Mouse (Mus musculus) adrenal gland, adult (tissue): Measurements from ENCODE around the gene Ulk4.
A peak's percentile ranks its signal among the peaks of the same experiment; 100 is the strongest.

Source experiments
- DNase-seq, 2 experiments: peaks; one replicate each; pipeline ENCODE4 v3.0.0; 2022 to 2023; ENCODE audit warnings: low spot score in 1 of 2; ENCODE audit not compliant: inconsistent age in 2 of 2

Gene Ulk4

DNA sequence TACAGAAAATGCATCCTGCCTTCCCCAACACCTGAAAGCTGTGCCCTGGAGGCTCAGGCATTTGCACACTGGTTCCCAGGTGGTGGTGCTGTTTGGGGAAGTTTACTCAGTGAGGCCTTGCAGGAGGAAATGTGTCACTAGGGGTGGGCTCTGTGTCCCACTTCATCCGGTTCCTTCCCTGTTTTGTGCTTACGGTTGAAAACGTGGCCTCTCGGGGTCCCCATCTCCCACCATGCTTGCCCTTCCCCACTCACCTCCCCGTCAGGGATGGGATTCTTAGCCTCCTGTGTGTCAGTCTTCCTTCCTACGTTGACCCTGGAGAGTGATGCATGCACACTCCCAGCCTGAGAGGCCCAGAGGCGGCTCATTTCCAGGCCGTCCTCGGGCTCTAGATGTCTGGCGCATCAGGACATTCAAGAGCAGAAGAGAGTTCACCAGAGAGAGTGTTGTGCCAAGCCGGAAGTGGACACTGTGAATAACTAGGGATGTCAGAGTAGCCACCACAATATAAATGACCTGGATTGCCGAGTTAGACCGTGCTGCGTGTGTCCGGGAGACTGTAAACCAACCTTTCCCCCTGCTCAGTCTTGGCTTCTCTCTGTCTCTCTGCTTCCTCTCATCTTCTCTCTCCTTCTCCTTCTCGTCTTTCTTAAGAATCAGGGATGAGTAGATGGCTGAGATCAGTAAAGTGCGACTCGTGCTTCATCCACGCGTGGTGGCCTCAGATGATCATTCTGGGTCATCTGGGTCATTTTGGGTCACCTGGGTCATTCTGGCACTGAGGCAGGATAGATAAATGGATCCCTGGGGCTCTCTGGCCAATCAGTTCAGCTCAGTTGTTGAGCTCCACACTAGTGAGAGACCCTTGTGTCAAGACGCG, 24.3 kb upstream of the Ulk4 start:
- DNase-seq: no peak

- peak in 1 of 2 experiments; percentile 30 for DNase-seq
These were observed 23.1 kb upstream of the Ulk4 start for GRCm38 (mm10) chr9:121299976-121300570.

- no peak for DNase-seq
These were observed 22.3 kb upstream of the Ulk4 start for GRCm38 (mm10) chr9:121299223-121299755.

- peak in 1 of 2 experiments; percentile 69 for DNase-seq
These were observed 21.6 kb upstream of the Ulk4 start for GRCm38 (mm10) chr9:121298411-121299091.

GRCm38 (mm10) chr9:121298065-121298398, 21.0 kb upstream of the Ulk4 start:
- DNase-seq: peak in 1 of 2 experiments; percentile 89

GRCm38 (mm10) chr9:121297171-121298064, 20.4 kb upstream of the Ulk4 start, which contains the start of gene Trak1:
Trak1 (plus strand) TSS chr9:121297502.
- peak; percentile 75 to 94 for DNase-seq

DNA sequence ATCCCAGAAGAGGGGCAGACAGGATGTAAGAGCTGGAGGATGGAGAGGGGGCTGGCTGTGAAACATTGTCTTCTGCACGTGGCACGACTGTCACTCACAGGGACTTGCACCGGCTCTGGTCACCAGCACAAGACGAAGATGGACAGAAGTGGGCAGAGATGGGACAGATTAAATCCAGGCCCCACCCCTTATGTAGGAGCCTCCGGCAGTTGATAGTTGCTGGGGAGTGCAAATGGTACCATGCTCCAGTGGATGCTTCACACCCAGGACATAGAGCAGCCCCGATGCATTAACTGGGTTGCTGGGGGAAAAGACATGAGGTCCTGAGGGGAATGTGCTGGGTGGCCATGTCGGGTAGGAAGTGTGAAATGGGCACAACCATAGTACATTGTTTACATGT, 18.2 kb upstream of the Ulk4 start:
- DNase-seq: peak in 1 of 2 experiments; percentile 19

- DNase-seq: peak in 1 of 2 experiments; percentile 18
These were observed 16.2 kb upstream of the Ulk4 start for GRCm38 (mm10) chr9:121293187-121293586.

DNA sequence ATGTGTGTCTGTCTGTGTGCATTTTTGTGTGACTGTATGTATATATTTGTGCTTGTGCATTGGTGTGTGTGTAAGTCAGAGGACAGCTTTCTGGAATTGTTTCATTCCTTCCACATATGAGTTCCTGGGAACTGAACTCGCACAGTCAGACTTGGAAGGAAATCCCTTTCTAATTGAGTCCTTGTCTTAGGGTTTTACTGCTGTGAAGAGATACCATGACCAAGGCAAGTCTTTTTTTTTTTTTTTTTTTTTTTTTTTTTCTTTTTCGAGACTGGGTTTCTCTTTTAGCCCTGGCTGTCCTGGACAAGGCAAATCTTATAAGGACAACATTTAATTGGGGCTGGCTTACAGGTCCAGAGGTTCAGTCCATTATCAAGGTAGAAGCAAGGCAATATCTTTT, 14.3 kb upstream of the Ulk4 start:
- DNase-seq: no peak

- DNase-seq: no peak
These were observed 9.4 kb upstream of the Ulk4 start for GRCm38 (mm10) chr9:121286325-121286901.

DNA sequence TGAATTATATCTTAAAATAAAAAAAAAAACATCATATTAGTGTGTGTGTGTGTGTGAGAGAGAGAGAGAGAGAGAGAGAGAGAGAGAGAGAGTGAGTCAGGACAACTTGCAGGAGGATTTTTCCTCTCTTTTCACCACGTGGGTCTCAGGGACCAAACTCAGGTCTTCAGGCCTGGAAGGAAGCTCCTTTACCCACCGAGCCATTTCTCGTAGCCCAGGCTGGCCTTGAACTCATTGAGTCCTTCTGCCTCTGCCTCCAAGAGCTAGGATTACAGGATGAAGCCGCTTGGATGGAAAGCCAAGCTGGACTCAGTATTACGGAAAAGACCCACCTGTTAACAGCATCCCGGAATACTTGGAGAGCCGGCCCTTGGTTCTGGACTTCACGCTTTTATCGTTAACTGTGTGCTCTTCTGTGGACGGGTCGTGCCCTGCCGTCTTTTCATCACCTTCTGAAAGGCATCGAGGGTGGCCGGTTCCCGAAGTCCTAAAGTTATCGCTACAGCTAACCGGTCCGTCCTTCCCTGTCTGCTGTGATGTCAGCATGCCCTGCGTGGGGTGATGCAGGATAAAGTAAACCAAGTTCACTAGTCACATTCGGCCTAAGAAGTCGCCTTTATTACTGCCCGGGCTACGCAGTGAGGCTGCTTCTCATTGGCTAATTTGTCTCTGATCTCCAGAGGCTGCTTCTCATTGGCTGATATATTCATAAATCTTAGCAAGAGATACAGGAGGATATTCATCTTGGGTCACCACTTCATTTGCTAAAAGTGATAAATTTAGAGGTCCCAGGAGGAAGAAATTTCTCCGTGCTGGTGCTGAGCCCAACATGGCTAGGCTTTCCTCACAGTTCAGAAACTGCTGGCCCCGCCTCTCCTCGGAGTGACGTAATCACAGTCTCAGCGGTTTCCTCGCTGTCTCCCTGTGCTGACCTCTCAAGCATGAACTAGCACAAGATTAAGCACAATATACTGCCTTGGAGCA, 8.6 kb upstream of the Ulk4 start:
- DNase-seq: peak; percentile 78 to 93

GRCm38 (mm10) chr9:121284422-121284821, 7.4 kb upstream of the Ulk4 start:
- peak in 1 of 2 experiments; percentile 60 for DNase-seq

- peak in 1 of 2 experiments; percentile 64 for DNase-seq
These were observed 6.7 kb upstream of the Ulk4 start for GRCm38 (mm10) chr9:121283620-121284185.

- DNase-seq: no peak
These were observed 4.9 kb upstream of the Ulk4 start for GRCm38 (mm10) chr9:121281891-121282290.

DNA sequence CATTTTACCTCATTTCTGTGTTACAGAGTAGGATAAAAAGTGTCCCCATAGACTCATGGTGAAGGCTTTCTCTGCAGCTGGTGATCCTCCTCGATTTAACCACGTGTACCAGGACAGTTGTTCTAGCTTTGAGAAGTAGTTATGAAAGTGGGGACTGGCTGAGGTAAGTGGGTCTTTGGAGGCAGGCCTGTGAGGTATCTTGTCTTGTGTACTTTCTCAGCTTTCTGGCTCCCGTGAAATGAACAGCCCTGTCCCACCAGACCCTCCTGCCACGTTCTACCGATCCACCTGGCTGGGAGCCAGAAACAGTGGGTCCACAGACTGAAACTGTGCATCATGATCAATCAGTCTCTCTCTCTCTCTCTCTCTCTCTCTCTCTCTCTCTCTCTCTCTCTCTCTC, 2.2 kb upstream of the Ulk4 start:
- DNase-seq: no peak

DNA sequence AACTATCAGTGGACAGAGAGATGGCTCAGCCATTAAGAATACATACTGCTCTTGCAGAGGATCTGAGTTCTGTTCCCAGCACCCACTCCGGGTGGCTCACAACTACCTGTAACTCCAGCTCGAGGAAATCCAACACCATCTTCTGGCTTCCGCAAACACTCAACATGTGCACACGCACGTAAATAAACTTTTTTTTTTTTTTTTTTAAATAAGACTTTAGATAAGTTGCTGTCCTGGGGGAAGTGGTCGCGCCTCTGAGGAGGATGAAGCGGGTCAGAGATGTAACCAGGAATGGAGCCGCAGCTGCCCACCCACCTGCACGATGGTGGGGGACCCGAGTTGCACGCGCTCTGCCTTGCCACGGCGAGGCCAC, 266 bp downstream of the Ulk4 start:
- no peak for DNase-seq

DNA sequence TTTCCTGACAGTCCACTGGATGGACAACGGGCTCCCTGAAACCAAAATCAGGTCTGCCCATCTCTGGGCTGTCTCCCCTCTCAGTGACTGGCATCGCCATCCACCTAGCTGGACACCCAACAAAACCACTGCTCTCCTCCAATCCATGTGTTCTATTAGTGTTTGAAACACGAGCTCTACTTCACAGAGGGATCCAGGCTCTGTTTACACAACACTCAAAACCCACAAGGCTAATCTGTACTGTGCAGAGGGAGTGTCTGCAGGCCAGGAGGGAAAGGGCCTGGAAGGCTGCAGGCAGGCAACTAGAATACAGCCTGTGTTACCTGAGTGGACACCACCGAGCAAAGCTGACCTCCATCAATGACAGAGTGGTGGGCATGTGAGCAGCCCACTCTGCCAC, 5.4 kb downstream of the Ulk4 start:
- DNase-seq: no peak

DNA sequence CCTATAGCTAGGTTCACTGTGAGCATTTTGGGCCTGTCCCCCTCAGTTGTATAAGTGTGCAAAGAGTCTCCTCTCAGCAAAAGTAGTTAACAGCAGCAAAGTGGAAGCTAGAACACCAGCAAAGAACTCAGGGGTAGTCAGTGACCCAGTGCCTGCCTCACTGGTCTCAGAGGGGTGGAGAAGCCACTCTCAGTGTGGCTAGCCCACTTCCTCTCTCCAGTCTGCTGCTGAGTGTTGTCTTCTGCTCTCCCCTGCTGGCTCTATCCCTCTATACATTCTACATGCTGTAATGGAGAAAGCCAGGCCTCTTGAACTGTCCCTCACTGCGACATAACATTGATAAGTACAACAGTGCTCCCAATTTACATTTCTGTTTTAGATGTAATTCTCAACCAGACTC, 5.8 kb downstream of the Ulk4 start:
- no peak for DNase-seq

- no peak for DNase-seq
These were observed 11.7 kb downstream of the Ulk4 start for GRCm38 (mm10) chr9:121265307-121265706.
